Mouse (Mus musculus) spleen, adult 2 months (tissue): Measurements from ENCODE around the gene Gm20388. TPM values are rescaled to one million over a fixed set of nuclear protein-coding genes. Genes with fewer than 3 reads are reported as not detected.

Source experiments
- DNase-seq, 2 experiments: peaks; one replicate each; pipeline versions ENCODE4 v3.0.0 to v3.0.0-alpha.2; 2012 to 2021; ENCODE audit warnings: low spot score in 2 of 2, low read depth in 1 of 2
- H3K27ac ChIP-seq: fragments of 200-500 bp; 2 replicates; pipeline ENCODE4 v1.5.1; 2012; ENCODE audit warnings: low read length, inconsistent platforms; ENCODE audit not compliant: insufficient read depth
- H3K27me3 ChIP-seq: fragments of 200-500 bp; 2 replicates; pipeline ENCODE4 v1.6.1; 2012; ENCODE audit warnings: mild to moderate bottlenecking, moderate library complexity, low read length, inconsistent platforms; ENCODE audit not compliant: control insufficient read depth, insufficient read depth
- H3K36me3 ChIP-seq: fragments of 200-500 bp; 2 replicates; pipeline ENCODE4 v1.6.1; 2012; ENCODE audit warnings: mild to moderate bottlenecking, low read length, inconsistent platforms; ENCODE audit not compliant: control insufficient read depth, insufficient read depth
- H3K4me1 ChIP-seq: fragments of 200-500 bp; 2 replicates; pipeline ENCODE4 v1.6.1; 2011; ENCODE audit warnings: inconsistent platforms; ENCODE audit not compliant: control insufficient read depth, insufficient read depth, insufficient read length
- H3K4me3 ChIP-seq: fragments of 200-500 bp; 2 replicates; pipeline ENCODE4 v1.5.1; 2011; ENCODE audit warnings: mild to moderate bottlenecking, inconsistent platforms; ENCODE audit not compliant: insufficient read depth, insufficient read length; ENCODE audit errors: extremely low read depth
- CTCF ChIP-seq: fragments of 200-500 bp; IDR thresholded peaks from 2 replicates; pipeline ENCODE4 v1.5.1; 2011; ENCODE audit warnings: mild to moderate bottlenecking, inconsistent platforms; ENCODE audit not compliant: insufficient read depth, insufficient read length, insufficient replicate concordance; ENCODE audit errors: extremely low read depth
- POLR2A ChIP-seq: fragments of 200-500 bp; IDR thresholded peaks from 2 replicates; pipeline ENCODE4 v1.6.1; 2011; ENCODE audit warnings: low read depth, low read length, inconsistent platforms
- WGBS: fragments of 180-500 bp; shearing (Covaris S2); methylation state at CpG from one replicate; pipeline ENCODE4 v1.1.7; 2018; 5-methylcytosine and 5-hydroxymethylcytosine counted together
- polyA plus RNA-seq: library from polyadenylated mRNA; depleted of rRNA; stranded (reverse); fragments of >200 nt; gene quantifications from 2 replicates; pipeline ENCODE4 v1.2.3, GENCODE M21; 2012

The Gm20388 gene
- polyA plus RNA-seq, 1 experiment = 26.1 TPM

- no peak for DNase-seq
- H3K36me3 ChIP-seq = peaks cover 7% of the 10 kb centered on the region
- 83% methylated on average over 1 of the region's 1 CpGs for WGBS
Observed at GRCm38 (mm10) chr8:123961371-123961770, 4050.7 kb downstream of the Gm20388 start.

GRCm38 (mm10) chr8:123966896-123967295 lies 4056.3 kb downstream of the Gm20388 start:
- H3K4me1 ChIP-seq = no peaks in the 10 kb centered on the region
- no peak overlapping the region for H3K4me3 ChIP-seq
- no peak for DNase-seq
- TF ChIP-seq CTCF (no peak), POLR2A (no peak)
- whole genome bisulfite sequencing = 65% methylated on average over 2 of the region's 2 CpGs
- H3K27me3 ChIP-seq = no peaks in the 10 kb centered on the region
- H3K27ac ChIP-seq = no peak overlapping the region
- H3K36me3 ChIP-seq = peaks cover 5% of the 10 kb centered on the region; the same call in 1 of the 2 replicates

More at GRCm38 (mm10) chr8:123961371-123961770, 4050.7 kb downstream of the Gm20388 start:
- TF ChIP-seq POLR2A (no peak), CTCF (no peak)
- no peaks in the 10 kb centered on the region for H3K4me1 ChIP-seq
- no peak overlapping the region for H3K4me3 ChIP-seq
- H3K27me3 ChIP-seq = no peaks in the 10 kb centered on the region
- no peak overlapping the region for H3K27ac ChIP-seq

GRCm38 (mm10) chr8:123973495-123973894 lies 4062.9 kb downstream of the Gm20388 start:
- 0 out of 2 replicates have a peak, but pooled peaks cover 3% of the 10 kb centered on the region for H3K4me1 ChIP-seq
- 80% methylated on average over 1 of the region's 1 CpGs for WGBS
- no peak for DNase-seq
- TF ChIP-seq POLR2A (no peak), CTCF (no peak)
- no peaks in the 10 kb centered on the region for H3K27me3 ChIP-seq
- no peaks in the 10 kb centered on the region; the same call in 1 of the 2 replicates for H3K36me3 ChIP-seq
- H3K27ac ChIP-seq = no peak overlapping the region
- no peak overlapping the region for H3K4me3 ChIP-seq

- Histone ChIP-seq H3K36me3 (no peaks in the 10 kb centered on the region), H3K27me3 (no peaks in the 10 kb centered on the region; the same call in 1 of the 2 replicates), H3K27ac (no peak overlapping the region), H3K4me3 (no peak overlapping the region), H3K4me1 (peaks cover 3% of the 10 kb centered on the region; the same call in 1 of the 2 replicates)
- DNase-seq = no peak
- 94% methylated on average over 4 of the region's 4 CpGs for WGBS
- TF ChIP-seq POLR2A (no peak), CTCF (no peak)
Observed at GRCm38 (mm10) chr8:123977499-123977898, 4066.9 kb downstream of the Gm20388 start.

GRCm38 (mm10) chr8:123978166-123978838 lies 4067.7 kb downstream of the Gm20388 start:
- H3K36me3 ChIP-seq = no peaks in the 10 kb centered on the region
- no peak overlapping the region for H3K4me3 ChIP-seq
- peaks cover 3% of the 10 kb centered on the region; the same call in 1 of the 2 replicates for H3K4me1 ChIP-seq
- DNase-seq = no peak
- H3K27ac ChIP-seq = peak overlapping the region; percentile 23; the same call in 1 of the 2 replicates
- 57% methylated on average over 14 of the region's 14 CpGs for WGBS
- no peaks in the 10 kb centered on the region; the same call in 1 of the 2 replicates for H3K27me3 ChIP-seq
- TF ChIP-seq CTCF (no peak), POLR2A (no peak)

GRCm38 (mm10) chr8:123978926-123979325 lies 4068.3 kb downstream of the Gm20388 start:
- no peaks in the 10 kb centered on the region for H3K36me3 ChIP-seq
- no peak for DNase-seq
- no peaks in the 10 kb centered on the region; the same call in 1 of the 2 replicates for H3K27me3 ChIP-seq
- no peak overlapping the region for H3K27ac ChIP-seq
- WGBS = 53% methylated on average over 8 of the region's 8 CpGs
- no peak overlapping the region for H3K4me3 ChIP-seq
- H3K4me1 ChIP-seq = peaks cover 3% of the 10 kb centered on the region; the same call in 1 of the 2 replicates
- TF ChIP-seq POLR2A = no peak
- no peak for TF ChIP-seq CTCF

GRCm38 (mm10) chr8:123980239-123980638 lies 4069.6 kb downstream of the Gm20388 start:
- H3K4me3 ChIP-seq = no peak overlapping the region
- H3K27ac ChIP-seq = no peak overlapping the region
- 70% methylated on average over 4 of the region's 4 CpGs for WGBS

More at GRCm38 (mm10) chr8:123980239-123980638, 4069.6 kb downstream of the Gm20388 start:
- Histone ChIP-seq H3K27me3 (no peaks in the 10 kb centered on the region; the same call in 1 of the 2 replicates), H3K36me3 (no peaks in the 10 kb centered on the region), H3K4me1 (peaks cover 3% of the 10 kb centered on the region; the same call in 1 of the 2 replicates)
- TF ChIP-seq POLR2A (no peak), CTCF (no peak)
- DNase-seq = no peak
